Mouse (Mus musculus) layer of hippocampus, postnatal 10 days (tissue): ENCODE results near the gene 6030468B19Rik. TPM values are rescaled to one million over a fixed set of nuclear protein-coding genes. Genes with fewer than 3 reads are reported as not detected.

Experiments used
- DNase-seq, 2 experiments: peaks; one replicate each; pipeline ENCODE4 v3.0.0; 2021; ENCODE audit warnings: low spot score in 2 of 2
- long read RNA-seq: library from polyadenylated mRNA; stranded (forward); transcript quantifications from one replicate; pipeline ENCODE4 v2.0.0, GENCODE M21; 2023
- total RNA-seq, 2 experiments: library from RNA; stranded (reverse); gene quantifications; 2 replicates each; pipeline ENCODE4 v1.2.3; 2021

6030468B19Rik gene
- total RNA-seq, result not detected
- long read RNA-seq, result 0 reads

DNA sequence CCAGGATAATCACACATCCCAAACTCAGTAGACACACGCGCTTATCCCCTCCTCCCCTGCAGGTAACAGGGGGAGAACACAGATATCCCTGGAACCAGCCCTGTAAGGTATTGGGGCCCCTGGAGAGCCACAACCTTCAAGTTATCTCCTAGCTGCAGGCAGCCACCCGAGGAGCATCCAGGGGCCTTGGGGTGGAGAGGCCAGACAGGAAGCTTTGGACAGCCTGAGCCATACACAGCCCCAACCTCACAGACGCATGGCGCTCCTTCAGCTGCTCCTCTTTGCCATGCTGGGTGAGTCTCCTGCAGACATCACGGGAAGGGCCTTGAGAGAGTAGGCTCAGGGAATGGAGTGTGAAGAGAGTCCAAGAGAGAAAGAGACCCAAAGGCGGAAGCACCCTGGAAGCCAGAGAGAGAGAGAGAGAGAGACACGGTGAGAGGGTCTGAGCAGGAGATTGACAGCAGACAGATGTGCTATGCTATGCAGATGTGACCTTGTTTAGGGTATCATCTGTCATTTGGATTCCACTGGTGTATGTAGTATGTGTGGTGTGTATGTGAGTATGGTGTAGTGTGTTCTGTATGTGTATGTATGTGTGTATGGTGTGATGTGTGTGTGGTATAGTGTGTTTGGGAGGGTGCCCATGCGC is at the start of gene 6030468B19Rik:
Gene 6030468B19Rik (plus strand): TSS at position 150 of the 649 bp plus-strand sequence.
- no peak for DNase-seq

DNA sequence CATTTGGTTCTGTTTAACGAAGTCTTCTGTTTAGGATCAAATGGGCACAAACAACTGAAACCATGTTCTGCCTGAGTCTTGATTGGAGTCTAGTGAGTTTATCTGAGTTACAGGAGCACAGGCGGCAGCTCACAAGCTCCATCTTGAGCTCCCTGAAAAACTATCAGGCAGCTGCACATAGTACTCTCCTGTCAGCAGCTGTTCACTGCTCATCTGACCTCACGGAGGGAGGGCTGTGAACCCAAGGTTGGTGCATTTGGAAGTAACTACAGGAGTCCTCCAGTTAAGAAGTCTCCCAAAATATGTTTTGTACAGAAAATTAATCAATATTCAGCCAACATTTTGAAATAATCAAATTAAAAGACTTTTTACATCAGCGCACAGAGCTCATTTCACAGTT is 48.8 kb upstream of the 6030468B19Rik start:
- no peak for DNase-seq

DNA sequence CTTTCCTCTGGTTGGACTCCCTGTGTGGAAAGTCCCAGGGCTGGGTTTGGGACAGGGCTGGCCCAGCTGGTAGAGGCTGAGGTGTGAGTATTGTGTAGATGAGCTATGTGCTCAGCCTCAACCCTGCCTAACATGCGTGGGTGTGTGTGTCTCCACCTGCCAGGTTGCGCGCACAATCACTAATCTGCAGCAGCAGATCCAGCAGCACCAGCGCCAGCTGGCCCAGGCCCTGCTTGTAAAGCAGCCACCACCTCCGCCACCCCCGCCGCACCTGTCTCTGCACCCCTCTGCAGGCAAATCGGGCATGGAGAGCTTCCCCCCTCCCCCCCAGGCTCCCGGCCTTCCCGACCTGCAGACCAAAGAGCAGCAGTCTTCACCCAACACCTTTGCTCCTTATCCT is 48.0 kb upstream of the 6030468B19Rik start:
- DNase-seq, result peak; percentile 60 to 69

DNA sequence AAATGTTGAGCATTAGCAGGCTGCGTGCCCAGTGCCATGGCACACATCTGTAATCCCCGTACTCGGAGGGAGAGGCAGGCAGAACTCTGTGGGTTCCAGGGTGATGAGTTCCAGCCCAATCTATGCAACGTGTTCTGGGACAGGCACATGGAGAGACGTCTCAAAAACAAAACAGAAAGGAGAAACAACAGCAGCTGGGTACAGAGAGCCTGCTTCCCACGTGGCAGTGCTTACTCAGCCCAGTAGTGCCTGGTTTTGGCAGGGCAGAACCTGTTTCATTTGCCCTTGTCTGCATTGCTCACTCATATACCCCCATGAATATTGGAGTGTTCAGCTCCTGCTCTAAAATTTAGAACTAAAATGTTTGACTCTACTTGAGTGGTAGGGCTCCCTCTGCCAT is 45.9 kb upstream of the 6030468B19Rik start:
- no peak for DNase-seq

DNA sequence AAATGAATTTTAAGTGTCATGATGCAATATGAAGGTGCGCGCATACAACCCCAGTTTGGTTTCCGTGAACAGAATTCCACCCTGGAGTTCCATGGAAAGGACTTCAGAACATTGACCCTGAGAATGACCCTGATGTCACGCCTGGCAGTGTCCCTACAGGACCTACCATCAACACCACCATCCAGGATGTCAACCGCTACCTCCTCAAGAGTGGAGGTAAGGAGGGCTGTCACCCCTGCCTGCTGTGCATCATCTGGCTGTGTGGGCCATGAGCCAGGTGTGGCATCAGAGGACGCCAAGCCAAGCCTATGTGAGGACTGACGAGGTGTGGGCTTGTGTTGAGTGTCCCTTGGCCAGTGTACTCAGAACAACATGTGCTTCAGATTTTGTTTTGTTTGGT is 41.6 kb upstream of the 6030468B19Rik start:
- DNase-seq, result no peak

DNA sequence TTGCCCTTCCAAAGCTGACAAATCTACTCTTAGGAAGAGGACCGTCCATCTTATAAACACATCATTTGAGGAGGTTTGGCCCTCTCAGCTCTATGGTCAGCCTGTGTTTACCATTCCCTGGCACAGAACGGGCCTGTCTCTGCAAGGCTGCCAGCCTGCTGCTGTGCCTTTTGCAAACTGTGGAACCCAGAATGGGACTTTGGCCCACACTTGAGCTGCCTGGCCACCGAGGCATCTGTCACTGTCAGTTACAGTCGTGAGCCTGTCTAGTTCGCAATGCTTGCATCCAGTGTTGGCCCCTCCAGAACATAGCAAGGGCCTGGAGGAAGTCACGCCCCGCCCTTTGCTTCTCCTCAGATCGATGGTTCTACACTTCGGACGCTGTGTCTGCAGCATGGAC is 38.2 kb upstream of the 6030468B19Rik start:
- no peak for DNase-seq

DNA sequence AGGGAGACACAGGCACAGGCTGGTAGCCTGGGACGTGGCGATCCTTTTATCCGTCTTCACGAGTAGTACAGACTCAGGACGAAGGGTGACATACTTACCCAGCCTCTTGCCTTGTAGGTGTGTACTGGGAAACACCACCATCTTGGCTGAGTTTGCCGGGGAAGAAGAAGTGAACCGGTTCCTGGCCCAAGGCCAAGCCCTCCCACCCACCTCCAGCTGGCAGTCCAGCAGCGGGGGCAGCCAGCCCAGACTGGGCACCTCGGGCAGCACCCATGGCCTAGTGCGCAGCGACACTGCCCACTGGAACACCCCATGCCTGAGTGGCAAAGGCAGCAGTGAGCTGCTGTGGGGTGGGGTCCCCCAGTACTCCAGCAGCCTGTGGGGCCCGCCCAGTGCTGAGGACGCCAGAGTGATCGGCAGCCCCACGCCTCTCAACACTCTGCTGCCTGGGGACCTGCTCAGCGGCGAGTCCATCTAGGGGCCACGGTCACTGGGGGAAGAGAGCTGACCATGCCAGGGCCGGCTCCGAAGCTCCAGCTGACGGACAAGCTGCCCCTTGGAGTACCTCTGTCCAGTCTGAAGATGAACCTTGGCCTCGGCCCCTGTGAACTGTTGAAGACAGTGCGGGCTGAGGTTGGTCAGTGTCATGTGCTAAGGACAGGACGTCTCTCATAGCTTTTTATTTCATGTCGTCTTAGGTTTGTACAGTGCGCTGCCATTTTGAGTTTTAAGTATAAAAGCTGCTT is 36.9 kb upstream of the 6030468B19Rik start:
- DNase-seq, result no peak

DNA sequence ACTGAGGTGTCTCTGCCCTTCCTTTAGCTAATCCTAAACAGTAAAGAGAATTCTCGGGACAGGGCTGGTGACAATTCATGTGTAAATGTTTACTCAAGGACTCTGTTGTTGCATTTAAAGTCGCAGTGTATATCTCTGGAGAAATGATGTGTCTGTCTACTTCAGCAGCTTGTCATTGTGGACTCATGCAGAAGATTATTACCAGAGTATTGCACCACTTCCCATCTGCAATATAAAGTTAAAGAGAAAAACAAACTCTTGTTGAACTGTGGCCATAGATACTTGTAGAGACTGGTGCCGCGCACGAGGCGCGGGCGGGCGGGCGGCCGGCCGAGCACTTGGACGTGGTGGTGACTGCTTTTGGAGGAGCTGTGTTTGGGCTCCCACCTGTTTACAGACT is 35.7 kb upstream of the 6030468B19Rik start:
- DNase-seq, result no peak

DNA sequence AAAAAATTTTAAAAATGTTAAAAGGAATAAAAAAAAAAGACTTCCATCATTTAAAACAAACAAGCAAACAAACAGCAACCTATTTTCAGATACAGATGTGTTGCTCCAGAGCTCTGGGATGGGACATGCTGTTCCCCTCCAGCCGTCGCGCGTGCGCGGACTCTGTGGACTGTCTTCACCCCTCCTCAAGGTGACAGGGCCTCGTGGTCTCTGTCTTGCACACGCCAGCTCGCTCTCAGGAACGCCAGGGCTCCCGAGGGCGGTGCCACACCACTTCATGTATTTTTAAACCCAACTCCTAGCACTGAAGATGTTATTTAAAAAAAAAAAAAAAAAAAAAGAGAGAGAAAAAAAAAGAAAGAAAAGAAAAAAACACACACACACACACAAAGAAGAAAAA is 35.2 kb upstream of the 6030468B19Rik start:
- DNase-seq, result no peak

DNA sequence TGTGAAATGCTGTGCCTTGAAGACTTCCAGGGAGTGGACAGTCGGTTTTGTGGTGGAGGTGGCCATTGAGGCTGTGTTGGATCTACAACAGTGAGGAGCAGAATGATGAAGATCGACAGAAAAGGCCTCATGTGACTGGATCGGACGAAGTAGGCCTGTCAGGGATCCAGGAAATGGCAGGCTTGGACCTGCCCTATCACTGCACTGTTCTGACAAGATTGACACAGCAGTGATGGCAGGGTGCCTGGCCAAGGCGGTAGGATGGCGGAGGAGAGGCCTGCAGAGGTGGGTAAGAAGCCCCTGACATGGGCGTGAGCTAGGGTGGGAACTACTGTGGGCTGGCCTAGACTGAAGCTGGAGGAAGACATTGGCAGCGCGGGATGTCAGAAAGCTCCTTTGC is 33.1 kb upstream of the 6030468B19Rik start:
- DNase-seq, result no peak

DNA sequence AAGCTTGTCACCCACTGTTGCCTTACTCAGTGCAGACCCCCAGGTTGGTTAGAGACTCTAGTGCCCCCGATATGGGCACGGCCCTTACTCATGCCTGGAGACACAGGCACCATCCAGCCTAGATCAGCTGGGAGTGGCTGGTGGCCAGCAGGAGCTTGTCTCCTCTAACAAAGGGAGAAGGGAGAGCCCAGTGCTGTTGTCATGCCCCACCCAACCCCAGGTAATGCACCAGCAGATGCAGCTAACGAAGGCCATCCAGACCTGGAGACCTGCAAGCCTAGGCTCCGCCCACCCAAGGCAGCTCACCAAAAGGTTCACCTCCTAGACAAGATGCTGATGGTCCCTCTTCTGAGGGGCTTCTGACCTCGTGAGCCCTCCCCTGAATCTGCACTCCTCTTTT is 32.1 kb upstream of the 6030468B19Rik start:
- no peak for DNase-seq

DNA sequence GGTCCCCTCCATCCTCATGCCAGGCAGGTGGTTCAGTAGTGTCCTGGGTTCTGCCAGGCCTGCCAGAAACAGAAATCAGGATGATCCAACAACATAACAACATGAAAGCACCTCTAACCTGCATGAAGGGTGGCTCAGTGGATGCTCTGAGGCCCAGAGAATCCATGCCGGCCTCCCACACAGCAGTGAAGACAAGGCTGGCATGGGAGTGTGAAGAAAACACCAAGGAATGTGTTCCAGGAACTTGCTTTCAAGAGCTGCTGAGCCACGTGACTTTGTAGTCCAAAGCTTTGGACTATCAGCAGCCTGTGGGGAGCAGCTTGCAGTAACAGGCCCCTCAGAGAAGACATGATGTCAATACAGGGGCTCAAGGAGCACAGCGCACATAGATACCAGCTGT is 31.2 kb upstream of the 6030468B19Rik start:
- no peak for DNase-seq

DNA sequence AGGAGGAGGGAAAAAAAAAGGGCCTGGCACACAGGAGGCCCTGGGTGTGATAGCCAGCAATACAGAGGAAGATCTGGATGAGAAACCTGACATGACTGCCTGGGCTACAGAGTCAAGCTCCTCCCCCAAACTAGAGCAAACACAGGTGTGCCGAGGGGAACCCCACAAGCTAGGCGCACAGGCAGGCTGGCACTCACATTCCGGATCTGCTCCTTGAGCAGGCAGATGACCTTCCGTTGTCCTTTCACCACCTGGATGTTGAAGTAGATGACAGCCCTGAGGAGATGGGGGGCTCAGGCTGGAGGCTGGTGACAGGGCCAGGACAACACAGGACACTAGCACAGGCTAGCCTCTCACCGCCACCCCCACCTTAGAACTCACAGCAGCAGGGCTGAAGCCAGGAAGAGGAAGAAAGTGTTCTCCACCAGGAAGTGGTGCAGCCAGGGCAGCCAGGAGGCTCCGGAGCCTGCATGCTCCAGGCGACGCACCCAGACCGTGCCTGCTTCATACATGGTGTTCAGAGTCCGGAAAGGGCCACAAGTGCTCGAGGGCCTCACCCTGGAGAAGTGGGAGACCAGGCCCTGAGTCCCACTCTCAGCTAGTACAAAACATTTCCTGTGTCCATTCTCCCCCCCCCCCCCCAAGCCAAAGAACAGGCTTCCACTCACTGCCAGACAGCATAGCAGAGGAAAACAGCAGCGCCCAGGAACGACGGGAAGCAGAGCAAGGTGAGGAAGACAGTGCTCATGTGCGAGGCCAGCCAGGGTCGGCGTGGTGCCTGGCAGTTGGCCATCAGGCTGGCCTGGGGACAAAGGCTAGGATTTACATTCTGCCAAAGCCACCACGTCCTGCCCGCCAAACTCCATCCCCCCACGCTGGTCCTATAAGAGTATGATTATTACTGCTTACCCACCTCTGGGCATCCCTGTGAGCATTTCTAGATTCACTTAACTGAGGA is 28.5 kb upstream of the 6030468B19Rik start:
- DNase-seq, result no peak

DNA sequence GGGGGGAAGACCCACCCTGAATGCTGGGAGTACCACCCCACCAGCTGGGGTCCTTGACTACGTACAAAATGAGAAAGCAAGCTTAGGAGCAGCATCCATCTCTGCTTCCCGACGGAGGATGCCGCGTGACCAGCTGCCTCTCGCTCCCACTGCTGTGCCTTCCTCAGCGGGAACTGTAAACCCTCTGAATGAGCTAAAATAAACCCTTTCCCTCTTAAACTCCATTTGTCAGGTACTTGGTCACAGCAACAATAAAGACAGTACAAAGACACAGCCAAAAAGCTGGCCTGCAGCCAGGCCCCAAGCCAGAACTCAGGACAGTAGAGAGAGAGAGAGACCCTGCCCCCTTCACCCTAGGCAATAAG is 27.8 kb upstream of the 6030468B19Rik start:
- no peak for DNase-seq

DNA sequence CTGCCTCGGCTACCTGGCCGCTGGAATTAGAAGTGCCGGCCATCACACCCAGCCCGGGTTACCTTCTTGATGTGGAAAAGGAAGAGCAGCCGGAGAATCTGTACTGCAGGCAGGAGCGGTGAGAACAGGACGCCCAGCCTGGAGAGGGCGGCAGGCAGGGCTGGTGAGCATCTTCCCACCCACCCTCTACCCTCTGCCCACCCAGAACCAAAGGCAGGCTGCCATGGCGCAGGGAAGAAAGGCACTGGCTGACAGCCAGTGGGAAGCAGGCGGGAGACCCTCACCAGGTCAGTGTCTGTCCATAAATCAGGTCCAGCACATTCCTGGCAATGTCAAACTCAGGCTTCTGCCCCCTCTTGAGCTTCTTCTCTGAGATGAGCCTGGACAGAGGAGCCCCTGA is 27.1 kb upstream of the 6030468B19Rik start:
- DNase-seq, result no peak

DNA sequence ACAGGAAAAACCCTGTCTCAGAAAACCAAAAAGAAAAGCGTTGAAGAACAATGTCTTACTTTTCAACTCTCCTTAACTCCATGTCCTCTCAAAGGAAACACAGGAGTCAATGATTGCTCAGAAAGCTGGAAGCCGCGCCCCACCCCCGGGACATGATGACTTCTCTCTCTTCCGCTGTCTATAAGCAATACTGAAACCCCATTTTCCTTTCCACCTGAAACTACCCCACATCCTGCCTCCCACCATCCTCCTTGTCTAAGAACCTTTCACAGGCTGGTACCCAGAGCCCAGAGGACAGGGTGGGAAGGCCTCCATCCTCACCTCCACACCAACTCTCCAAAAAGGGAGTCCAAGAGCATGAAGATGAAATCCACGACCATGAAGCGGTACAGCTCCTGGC is 25.1 kb upstream of the 6030468B19Rik start:
- no peak for DNase-seq

DNA sequence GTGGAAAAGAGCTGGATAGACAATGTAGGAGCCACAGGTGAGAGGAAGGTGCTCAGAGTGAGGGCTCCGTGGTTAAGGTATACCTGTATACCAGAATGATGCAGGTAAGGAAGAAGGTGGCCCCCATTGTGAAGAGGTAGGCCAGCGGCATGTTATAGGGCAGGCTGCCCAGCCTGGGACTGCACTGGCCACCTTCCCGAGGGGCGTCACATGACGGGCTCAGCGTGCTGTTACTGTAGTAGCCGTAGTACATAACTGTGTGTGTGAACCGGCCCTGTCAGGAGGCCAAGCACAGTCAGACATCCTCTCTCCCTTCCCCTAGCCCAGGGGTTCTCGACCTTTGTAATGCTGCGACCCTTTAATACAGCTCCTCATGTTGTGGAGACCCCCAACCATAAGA is 22.5 kb upstream of the 6030468B19Rik start:
- DNase-seq, result no peak

DNA sequence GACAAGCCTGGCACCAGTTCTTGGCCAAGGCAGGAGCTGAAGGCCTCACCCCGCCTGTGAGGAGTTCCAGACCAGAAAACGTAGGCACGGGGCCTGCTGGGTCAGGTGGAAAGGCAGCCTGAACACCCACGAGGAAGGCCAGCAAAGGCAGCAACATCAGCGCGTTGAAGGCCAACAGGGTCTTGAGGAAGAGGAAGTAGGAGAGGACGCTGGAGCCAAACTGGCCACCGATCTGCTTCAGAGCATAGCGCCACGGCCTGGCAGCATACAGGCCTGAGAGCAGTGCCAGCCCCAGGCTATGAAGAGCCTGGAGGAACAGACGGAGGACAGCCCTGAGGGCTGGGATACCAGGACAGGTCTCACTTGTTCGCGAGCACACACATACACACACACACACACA is 21.9 kb upstream of the 6030468B19Rik start:
- no peak for DNase-seq

DNA sequence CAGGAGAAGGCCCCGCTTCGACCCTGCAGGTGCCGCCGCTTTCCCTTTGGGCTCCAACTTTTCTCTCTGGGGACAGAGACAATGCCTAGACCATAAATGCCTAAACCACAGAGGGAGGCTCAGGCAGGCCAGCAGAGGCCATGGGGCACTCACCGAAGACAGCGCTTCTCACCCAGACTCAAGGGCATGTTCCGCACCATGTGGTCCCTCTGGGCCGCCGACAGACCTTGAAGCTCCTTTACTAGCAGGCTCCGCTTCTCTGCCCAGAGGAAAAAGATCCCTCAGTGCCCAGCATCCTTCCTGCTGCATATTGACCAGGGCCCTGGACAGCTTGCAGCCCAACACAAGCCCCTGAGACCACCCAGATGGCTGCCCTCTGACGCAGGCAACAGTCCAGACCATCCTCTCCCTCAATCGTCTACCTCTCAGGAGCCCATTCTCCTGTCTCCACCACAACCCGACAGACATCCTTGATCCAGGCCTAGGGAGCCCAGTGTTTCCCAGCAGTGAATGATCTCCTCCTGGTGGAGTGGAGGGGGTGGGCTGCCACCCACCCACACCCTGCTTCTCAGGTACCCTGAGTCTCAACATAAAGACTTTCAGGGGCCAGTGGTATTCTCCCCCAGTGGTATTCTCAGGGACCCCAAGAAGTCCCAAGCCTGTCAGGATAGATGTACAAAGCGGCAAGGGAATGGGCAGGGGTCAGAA is 21.2 kb upstream of the 6030468B19Rik start:
- no peak for DNase-seq

DNA sequence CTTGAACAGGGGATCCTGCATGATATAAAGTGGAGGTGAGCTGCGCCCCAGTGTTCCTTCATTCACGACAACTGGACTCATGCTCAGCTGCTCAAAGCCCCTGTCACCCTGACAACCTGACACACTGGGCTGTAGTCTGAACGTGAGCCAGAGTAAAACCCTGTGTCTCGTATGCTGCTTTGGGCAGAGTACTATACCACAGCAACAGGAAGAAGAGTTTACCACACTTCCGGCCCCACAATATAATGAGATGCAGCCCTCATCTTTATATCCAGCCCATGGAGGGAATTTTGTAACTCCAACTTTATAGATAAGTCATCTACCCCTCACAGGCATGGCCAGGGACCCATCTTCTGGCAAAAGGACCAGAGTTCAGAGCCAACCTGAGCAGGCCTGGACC is 20.3 kb upstream of the 6030468B19Rik start:
- DNase-seq, result no peak

DNA sequence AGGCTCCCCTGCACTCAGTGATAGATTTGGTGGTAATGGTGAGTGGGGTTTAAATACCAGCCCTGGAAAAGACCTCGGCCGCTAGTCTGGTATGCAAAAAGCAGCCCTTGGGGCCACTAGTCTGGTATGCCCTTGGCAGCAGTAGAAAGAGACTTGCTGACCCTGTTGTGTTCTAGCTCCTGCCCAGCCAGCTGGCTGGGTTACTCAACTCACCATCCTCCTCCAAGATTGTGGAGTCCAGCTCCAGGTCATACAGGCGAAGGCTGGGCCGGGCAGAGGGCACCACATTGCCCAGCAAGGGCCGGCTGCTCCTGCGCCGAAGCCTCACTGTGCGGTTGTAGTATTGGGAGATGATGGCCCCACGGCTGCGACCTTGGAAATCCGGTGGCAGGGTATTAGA is 19.4 kb upstream of the 6030468B19Rik start:
- no peak for DNase-seq
